Mouse (Mus musculus): ENCODE measurements around the gene Tbc1d16. TPM values are rescaled to one million over a fixed set of nuclear protein-coding genes. Genes with fewer than 3 reads are reported as not detected.

Gene Tbc1d16
- polyA plus RNA-seq, 1 experiment = 3.9 TPM

DNA sequence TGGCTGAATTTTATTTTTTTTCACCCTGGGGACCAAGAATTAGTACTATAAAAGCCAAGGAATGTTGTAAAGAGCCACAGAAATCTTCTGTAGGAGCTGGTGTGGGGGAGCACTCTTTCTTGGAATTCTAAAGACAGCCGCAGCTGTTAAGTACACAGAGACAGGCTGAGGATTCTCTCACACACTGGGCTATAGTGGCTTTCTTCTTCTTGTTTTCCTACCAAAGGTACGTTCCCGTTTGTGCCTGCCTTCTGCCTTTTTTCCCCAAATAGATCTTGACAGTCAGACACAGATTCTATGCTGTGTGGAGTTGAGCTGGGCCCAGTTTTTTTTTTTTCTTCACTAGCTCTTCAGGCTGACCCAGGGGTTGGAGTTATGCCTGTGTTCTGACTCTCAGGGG, 132.9 kb downstream of the Tbc1d16 start:
- H3K27me3 ChIP-seq (ENCODE audit: control insufficient read depth, insufficient read depth, low read length) = peaks cover 5% of the 10 kb centered on the region
- DNase-seq (ENCODE audit: low read depth in 1 of 2, low spot score in 2 of 2) = no peak
- no peak overlapping the region for H3K27ac ChIP-seq (ENCODE audit: insufficient read depth, low read length)
- H3K4me1 ChIP-seq (ENCODE audit: control insufficient read depth, insufficient read depth, insufficient read length) = peaks cover 9% of the 10 kb centered on the region
- no peaks in the 10 kb centered on the region for H3K36me3 ChIP-seq (ENCODE audit: control insufficient read depth, insufficient read depth, low read length)
- 72% methylated on average over 3 of the region's 3 CpGs for WGBS
- H3K4me3 ChIP-seq (ENCODE audit: extremely low read depth, insufficient read depth, insufficient read length) = no peak overlapping the region
- TF ChIP-seq POLR2A (IDR thresholded peaks at IDR 0.05; ENCODE audit: low read depth, low read length) = no peak
- no peak for TF ChIP-seq CTCF (IDR thresholded peaks at IDR 0.05; ENCODE audit: extremely low read depth, insufficient read depth, insufficient read length, insufficient replicate concordance)

DNA sequence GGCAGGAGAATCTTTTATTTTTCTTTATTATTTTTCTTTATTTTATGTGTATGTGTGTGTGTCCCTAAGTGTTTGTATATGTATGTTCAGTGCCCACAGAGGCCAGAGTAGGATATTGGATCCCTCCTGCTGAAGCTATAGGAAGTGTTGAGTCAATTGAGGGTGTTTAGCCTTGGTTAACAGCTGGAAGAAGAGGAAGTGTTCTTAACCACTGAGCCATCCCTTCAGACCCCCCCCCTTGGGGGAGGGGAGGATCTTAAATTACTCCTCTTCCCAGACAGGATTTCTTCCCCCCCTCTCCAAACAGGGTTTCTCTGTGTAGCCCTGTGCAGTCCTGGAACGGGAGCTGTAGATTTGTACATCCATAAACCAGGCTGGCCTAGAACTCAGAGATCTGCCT, 135.0 kb downstream of the Tbc1d16 start:
- H3K4me1 ChIP-seq (ENCODE audit: control insufficient read depth, insufficient read depth, insufficient read length) = peaks cover 24% of the 10 kb centered on the region
- no peak overlapping the region for H3K27ac ChIP-seq (ENCODE audit: insufficient read depth, low read length)
- no peak for TF ChIP-seq CTCF (IDR thresholded peaks at IDR 0.05; ENCODE audit: extremely low read depth, insufficient read depth, insufficient read length, insufficient replicate concordance)
- TF ChIP-seq POLR2A (IDR thresholded peaks at IDR 0.05; ENCODE audit: low read depth, low read length) = no peak
- H3K4me3 ChIP-seq (ENCODE audit: extremely low read depth, insufficient read depth, insufficient read length) = no peak overlapping the region
- H3K36me3 ChIP-seq (ENCODE audit: control insufficient read depth, insufficient read depth, low read length) = no peaks in the 10 kb centered on the region
- 63% methylated on average over 1 of the region's 1 CpGs for WGBS
- peaks cover 19% of the 10 kb centered on the region for H3K27me3 ChIP-seq (ENCODE audit: control insufficient read depth, insufficient read depth, low read length)
- no peak for DNase-seq (ENCODE audit: low read depth in 1 of 2, low spot score in 2 of 2)

Other genes starting within 250 kb of the Tbc1d16 start
- not detected in 2 replicates for gene Enpp7, start 240.3 kb downstream of the Tbc1d16 start, polyA plus RNA-seq (2012; rRNA removed)
- 1.8 and 2.1 TPM in 2 replicates for gene Cbx2, start 205.5 kb downstream of the Tbc1d16 start, polyA plus RNA-seq (2012; rRNA removed)
- 4.5 and 5.6 TPM in 2 replicates for gene Cbx8, start 187.5 kb downstream of the Tbc1d16 start, polyA plus RNA-seq (2012; rRNA removed)
- gene Cbx4, start 142.3 kb downstream of the Tbc1d16 start, polyA plus RNA-seq (2012; rRNA removed) = 17.2 and 23.5 TPM in 2 replicates
- gene Ccdc40, start 73 bp upstream of the Tbc1d16 start, polyA plus RNA-seq (2012; rRNA removed) = 0.47 TPM in 2 replicates
- gene Gaa, start 39.4 kb upstream of the Tbc1d16 start, polyA plus RNA-seq (2012; rRNA removed) = 68.2 and 81.1 TPM in 2 replicates
- 73.4 and 97.6 TPM in 2 replicates for gene Eif4a3, start 71.6 kb upstream of the Tbc1d16 start, polyA plus RNA-seq (2012; rRNA removed)
- gene Card14, start 79.3 kb upstream of the Tbc1d16 start, polyA plus RNA-seq (2012; rRNA removed) = 0.02 and 0.05 TPM in 2 replicates
- 43.1 and 61.5 TPM in 2 replicates for gene Sgsh, start 127.0 kb upstream of the Tbc1d16 start, polyA plus RNA-seq (2012; rRNA removed)
- 28.3 and 35.8 TPM in 2 replicates for gene Slc26a11, start 127.1 kb upstream of the Tbc1d16 start, polyA plus RNA-seq (2012; rRNA removed)
- gene Rnf213, start 164.6 kb upstream of the Tbc1d16 start, polyA plus RNA-seq (2012; rRNA removed) = 27.4 and 29.1 TPM in 2 replicates

Data from spleen, adult 2 months (tissue).